Comparison of ENCODE assay signal across 23 mouse cellular contexts in the genomic region with DNA sequence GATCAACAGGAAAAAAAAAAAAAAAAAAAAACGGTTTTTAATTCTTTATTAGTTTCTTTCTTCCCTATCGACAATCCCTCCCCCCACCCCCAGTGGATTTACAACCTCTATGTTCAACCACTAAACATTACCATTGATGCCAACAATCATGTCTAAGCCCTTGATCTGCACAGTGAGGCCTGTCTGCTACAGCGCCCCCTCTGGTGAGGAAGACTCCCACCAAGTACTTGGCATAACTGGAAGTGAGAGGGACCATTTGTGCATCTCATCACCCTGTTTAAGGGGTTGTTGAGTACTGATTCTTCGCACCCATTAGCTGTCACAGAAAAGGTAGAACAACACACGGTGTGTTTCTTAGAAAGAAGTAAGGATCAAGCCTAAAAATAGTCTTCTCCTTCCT. TPM values are rescaled to one million over a fixed set of nuclear protein-coding genes. Genes with fewer than 3 reads are reported as not detected.
A peak's percentile ranks its signal among the peaks of the same experiment; 100 is the strongest.
DNase-seq lines count a peak whose midpoint lies in the region; ATAC-seq and TF ChIP-seq lines count a peak whose summit lies in the region.
"Had no signal": no experiment of that assay in that cellular context is flagged by ENCODE, and none has a peak within 500 bp of the region (broad histone marks: within the 10 kb centered on the region; RNA-seq: fewer than 3 reads in every experiment).

No protein-coding gene starts in this region.

- 85% methylated on average over 5 of the region's 5 CpGs for WGBS in embryonic facial prominence, embryonic 10.5 days

- TF ChIP-seq CTCF in layer of hippocampus, adult 2 months (conservative IDR thresholded peaks at IDR 0.05): peak; percentile 31; the same call in 1 of the 2 replicates
- peak; percentile 51 for TF ChIP-seq CTCF in ES-Bruce4 (IDR thresholded peaks at IDR 0.05; ENCODE audit: low read depth, low read length)

- ATAC-seq in activated CD4-positive, CD25-positive, alpha-beta regulatory T cell, adult 4 months: no peak
- ATAC-seq: forebrain, embryonic 13.5 days; inflammation-experienced regulatory T-cells, adult 6 months; midbrain, embryonic 13.5 days had no signal

- H3K27ac ChIP-seq in layer of hippocampus, adult 2 months: no peak overlapping the region
- no peak overlapping the region for H3K27ac ChIP-seq in ES-Bruce4 (ENCODE audit: insufficient read depth, low read length)
- no peak overlapping the region for H3K27ac ChIP-seq in embryonic facial prominence, embryonic 10.5 days (replicated peaks)
- H3K27ac ChIP-seq: forebrain, embryonic 13.5 days; limb, embryonic 12.5 days; liver, embryonic 15.5 days; midbrain, embryonic 13.5 days had no signal

- H3K4me1 ChIP-seq in ES-Bruce4 (ENCODE audit: control insufficient read depth, insufficient read depth, low read length): peaks cover 1% of the 10 kb centered on the region
- H3K4me1 ChIP-seq in embryonic facial prominence, embryonic 10.5 days: no peaks in the 10 kb centered on the region
- H3K4me1 ChIP-seq: forebrain, embryonic 13.5 days; limb, embryonic 12.5 days; liver, embryonic 15.5 days; midbrain, embryonic 13.5 days had no signal

- TF ChIP-seq EP300 in ES-Bruce4 (IDR thresholded peaks at IDR 0.05; ENCODE audit: insufficient read depth, low read depth, low read length): no peak

- H3K36me3 ChIP-seq in ES-Bruce4 (ENCODE audit: control insufficient read depth, insufficient read depth, low read length, poor library complexity, severe bottlenecking): no peaks in the 10 kb centered on the region
- no peaks in the 10 kb centered on the region for H3K36me3 ChIP-seq in embryonic facial prominence, embryonic 10.5 days (replicated peaks)
- H3K36me3 ChIP-seq: limb, embryonic 12.5 days; liver, embryonic 15.5 days; midbrain, embryonic 13.5 days had no signal

- no peak for DNase-seq in layer of hippocampus, adult 2 months (ENCODE audit: low spot score in 2 of 2)
- DNase-seq in layer of hippocampus, postnatal 25 days (ENCODE audit: extremely low spot score in 1 of 2, low spot score in 1 of 2): no peak
- peak; percentile 51 for DNase-seq in B cell, adult 2 months
- DNase-seq in induced T-regulatory cell, adult 2 months (ENCODE audit: low read depth): peak; percentile 39
- no peak for DNase-seq in adrenal gland, adult 18-20 months (ENCODE audit: low spot score in 2 of 2)
- no peak for DNase-seq in embryonic facial prominence, embryonic 10.5 days (ENCODE audit: low spot score)
- DNase-seq: adrenal gland, postnatal 36 days; cerebellum, adult 11-12 months; cerebellum, postnatal 25 days; gastrocnemius, postnatal 14 days; kidney, adult 2 months; kidney, postnatal 14 days; lung, postnatal 10 days; right cerebral cortex, postnatal 14 days; thymus, postnatal 36 days had no signal

- no peaks in the 10 kb centered on the region for H3K9me3 ChIP-seq in ES-Bruce4 (replicated peaks; ENCODE audit: control insufficient read depth, insufficient read depth, low read length, poor library complexity, severe bottlenecking)
- no peaks in the 10 kb centered on the region for H3K9me3 ChIP-seq in embryonic facial prominence, embryonic 10.5 days
- H3K9me3 ChIP-seq: forebrain, embryonic 13.5 days; limb, embryonic 12.5 days; liver, embryonic 15.5 days; midbrain, embryonic 13.5 days had no signal

- H3K4me3 ChIP-seq in layer of hippocampus, adult 2 months: no peak overlapping the region
- no peak overlapping the region for H3K4me3 ChIP-seq in ES-Bruce4 (ENCODE audit: low read depth, low read length)
- H3K4me3 ChIP-seq in embryonic facial prominence, embryonic 10.5 days: no peak overlapping the region
- H3K4me3 ChIP-seq: forebrain, embryonic 13.5 days; limb, embryonic 12.5 days; liver, embryonic 15.5 days; midbrain, embryonic 13.5 days; myocyte had no signal

- H3K27me3 ChIP-seq in ES-Bruce4 (ENCODE audit: control insufficient read depth, insufficient read depth, low read length, poor library complexity, severe bottlenecking): 0 out of 2 replicates have a peak, but pooled peaks cover 1% of the 10 kb centered on the region
- H3K27me3 ChIP-seq in embryonic facial prominence, embryonic 10.5 days (replicated peaks; ENCODE audit: low read depth, poor library complexity, severe bottlenecking): no peaks in the 10 kb centered on the region
- H3K27me3 ChIP-seq: forebrain, embryonic 13.5 days; limb, embryonic 12.5 days; liver, embryonic 15.5 days; midbrain, embryonic 13.5 days had no signal

- no peak for TF ChIP-seq POLR2A in ES-Bruce4 (IDR thresholded peaks at IDR 0.05; ENCODE audit: insufficient read depth, low read length)

- no peak overlapping the region for H3K9ac ChIP-seq in ES-Bruce4 (ENCODE audit: low read depth, poor library complexity, severe bottlenecking)
- H3K9ac ChIP-seq: forebrain, embryonic 13.5 days; limb, embryonic 12.5 days; liver, embryonic 15.5 days; midbrain, embryonic 13.5 days had no signal

RNA-seq across cellular contexts. Expression of gene Txndc5, which starts 20.1 kb away (rescaled TPM):
- 10 to 100 TPM; 44.6 to 47.5 TPM for total RNA-seq in layer of hippocampus, adult 2 months (2021)
- total RNA-seq in layer of hippocampus, postnatal 25 days (2021): 10 to 100 TPM; 40.7 to 46.9 TPM
- 106 and 109 TPM in 2 replicates for polyA plus RNA-seq in ES-Bruce4 (2011; ENCODE audit: insufficient read depth, insufficient read length, low read depth, missing spikeins)
- total RNA-seq in adrenal gland, adult 18-20 months (2021): 100 to 1,000 TPM; 106 to 177 TPM
- 10 to 100 TPM; 23.6 to 35.9 TPM for polyA plus RNA-seq in activated CD4-positive, CD25-positive, alpha-beta regulatory T cell, adult 4 months (2017; shearing (Covaris generic))
- polyA plus RNA-seq in embryonic facial prominence, embryonic 10.5 days (2016; fragmentation: Nextera tagmentation; extraction: Ambion mirVana): 154 and 168 TPM in 2 replicates

Comparison
In these comparisons a context has a peak if more than half of its experiments do, and no peak if none do; other contexts are left out.
1. DNase-seq: peak in B cell, adult 2 months (2 of 2) and induced T-regulatory cell, adult 2 months (single experiment); none in layer of hippocampus, adult 2 months (0 of 2), layer of hippocampus, postnatal 25 days (0 of 2), adrenal gland, adult 18-20 months (0 of 2) and embryonic facial prominence, embryonic 10.5 days (single experiment).